Mouse (Mus musculus) c-Kit-positive CD71-positive TER-119-positive erythroid progenitor cells, embryonic 14.5 days (primary cell): ENCODE measurements at regions not wholly inside any gene's neighbourhood (a gene's known extent, or its start where the extent isn't known, plus 50 kb on each side); places are given as distances from the start of the nearest gene placed in this dataset.

Experiments
- DNase-seq: peaks from one replicate; pipeline ENCODE4 v3.0.0-alpha.2; 2013; ENCODE audit warnings: low spot score

- no peak for DNase-seq
These were observed 55.7 kb downstream of the Plk2 start for GRCm38 (mm10) chr13:110450526-110450925.

GRCm38 (mm10) chr13:110452009-110452525, 57.2 kb downstream of the Plk2 start:
- no peak for DNase-seq

- no peak for DNase-seq
These were observed 60.2 kb downstream of the Plk2 start for GRCm38 (mm10) chr13:110455085-110455484.

- DNase-seq, result no peak
These were observed 60.8 kb downstream of the Plk2 start for GRCm38 (mm10) chr13:110455569-110456196.

GRCm38 (mm10) chr13:110458701-110459100, 63.9 kb downstream of the Plk2 start:
- no peak for DNase-seq

DNA sequence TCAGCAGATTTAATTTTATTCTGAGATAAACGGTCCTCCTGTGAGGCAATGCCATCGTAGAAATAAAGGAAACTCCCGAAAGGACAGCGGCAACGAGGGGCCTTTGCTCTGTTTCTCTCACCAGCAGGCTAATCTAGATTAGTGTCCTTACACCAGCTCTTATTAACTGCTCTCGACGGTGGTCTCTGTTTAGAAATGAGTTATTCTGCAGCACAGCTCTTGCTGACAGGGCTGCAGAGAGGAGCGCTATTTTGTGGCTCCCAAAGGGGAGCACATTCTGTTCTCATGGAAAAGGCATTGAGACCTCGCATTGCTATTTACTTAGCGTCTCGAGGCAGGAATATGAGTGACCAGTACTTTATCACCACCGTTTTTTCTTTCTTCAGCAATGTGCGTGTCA, 66.7 kb downstream of the Plk2 start:
- DNase-seq, result no peak

DNA sequence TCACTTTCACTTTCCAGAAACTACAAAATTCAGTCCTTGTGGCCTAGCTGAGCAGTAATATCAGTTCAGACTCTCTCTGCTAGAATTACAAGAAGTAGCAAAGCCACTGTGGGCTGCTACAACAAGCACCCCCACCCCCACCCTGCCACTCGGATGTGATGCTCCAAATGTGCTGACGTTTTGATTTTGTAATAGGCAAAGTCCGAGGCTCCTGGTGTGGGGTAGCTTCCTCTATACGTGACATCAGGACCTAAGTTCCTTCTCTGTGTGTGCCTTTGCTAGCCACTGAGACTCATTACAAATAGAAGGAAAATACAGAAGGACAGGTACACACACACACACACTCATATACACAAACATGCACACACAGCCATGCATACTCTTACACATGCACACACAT, 76.7 kb downstream of the Plk2 start:
- DNase-seq, result no peak

- DNase-seq, result no peak
These were observed 82.9 kb downstream of the Plk2 start for GRCm38 (mm10) chr13:110477709-110478108.

- no peak for DNase-seq
These were observed 89.6 kb downstream of the Plk2 start for GRCm38 (mm10) chr13:110484358-110484940.

- no peak for DNase-seq
These were observed 90.7 kb downstream of the Plk2 start for GRCm38 (mm10) chr13:110485515-110485914.

DNA sequence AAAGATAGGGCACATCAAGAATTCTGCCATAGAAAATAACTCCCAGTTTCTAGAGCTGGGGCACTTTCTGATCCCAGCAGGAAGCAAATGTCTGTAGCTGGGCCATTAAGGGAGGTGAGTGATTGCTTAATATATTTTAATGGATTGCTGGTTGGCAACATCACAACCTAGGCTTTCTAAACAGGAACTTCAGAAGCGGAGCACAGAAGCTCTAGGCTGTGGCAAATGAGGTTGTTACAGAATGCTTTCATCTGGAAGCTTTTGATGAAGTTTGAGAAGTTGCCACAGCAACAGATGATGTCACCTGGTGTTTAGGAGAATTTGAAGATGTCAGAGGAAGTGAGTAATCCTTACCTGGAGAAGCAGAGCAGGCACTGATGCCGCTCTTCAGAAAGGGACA, 95.3 kb downstream of the Plk2 start:
- DNase-seq, result no peak

DNA sequence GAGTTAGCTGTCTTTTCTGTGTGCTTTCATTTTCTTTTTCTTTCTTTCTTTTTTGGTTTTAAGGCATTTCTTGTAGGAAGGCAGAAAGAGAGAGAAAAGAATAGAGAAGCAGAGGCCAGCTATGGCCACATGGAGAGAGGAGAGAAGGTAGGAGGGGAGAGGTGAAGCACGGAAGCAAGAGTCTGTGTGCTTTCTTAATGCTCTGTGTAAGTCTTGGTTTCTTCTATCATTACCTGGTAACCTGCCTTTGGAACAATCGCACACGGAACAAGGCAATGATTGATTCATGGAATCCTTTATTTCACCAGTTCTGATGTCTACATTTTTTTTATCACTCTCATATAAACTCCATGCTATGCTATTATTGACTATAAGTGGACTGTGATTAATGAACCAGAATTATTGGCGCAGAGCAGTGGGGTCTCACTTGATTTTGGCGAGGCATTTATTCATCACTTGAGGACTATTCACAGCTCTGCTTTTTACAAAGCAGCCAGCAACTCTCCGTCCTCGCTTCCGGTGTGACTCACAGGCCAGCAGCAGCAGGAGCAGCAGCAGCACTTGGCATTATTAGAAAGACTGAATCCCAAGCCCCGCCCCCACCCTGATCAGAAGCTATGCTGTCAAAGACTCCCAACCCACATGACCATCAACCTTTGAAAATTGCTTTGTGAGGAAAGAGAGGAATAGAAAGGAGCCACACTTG, 97.6 kb downstream of the Plk2 start:
- no peak for DNase-seq

- DNase-seq, result no peak
These were observed 98.2 kb downstream of the Plk2 start for GRCm38 (mm10) chr13:110493002-110493552.

- no peak for DNase-seq
These were observed 102.6 kb downstream of the Plk2 start for GRCm38 (mm10) chr13:110497461-110497860.

DNA sequence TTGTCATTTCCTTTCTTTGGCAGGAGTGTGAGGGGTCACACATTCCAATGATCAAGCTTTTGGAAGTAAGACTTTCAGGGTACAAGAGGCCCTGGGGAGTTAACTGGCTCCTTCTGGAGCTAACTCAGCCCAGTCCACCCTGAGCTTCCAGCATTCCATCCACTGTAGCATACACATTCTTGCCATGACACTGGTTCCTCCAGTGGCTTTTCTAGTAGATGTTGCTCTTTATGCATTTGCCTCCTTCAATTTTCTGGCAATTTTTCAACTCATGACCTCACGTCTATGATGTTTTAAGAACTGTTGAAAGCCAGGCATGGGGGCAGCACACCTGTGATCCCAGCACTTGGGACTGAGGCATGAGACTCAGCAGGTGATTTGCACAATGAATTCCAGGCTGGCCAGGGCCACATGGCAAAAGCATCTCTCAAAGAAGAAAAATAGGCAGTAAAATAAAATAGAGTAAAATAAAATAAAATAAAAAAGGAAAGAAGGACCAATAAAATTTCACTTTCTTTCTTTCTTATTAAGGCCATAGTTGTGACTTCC, 113.0 kb downstream of the Plk2 start:
- DNase-seq, result no peak

GRCm38 (mm10) chr13:110517986-110518385, 123.1 kb downstream of the Plk2 start:
- DNase-seq, result no peak

- DNase-seq, result no peak
These were observed 128.1 kb downstream of the Plk2 start for GRCm38 (mm10) chr13:110522974-110523373.

- DNase-seq, result no peak
These were observed 132.8 kb downstream of the Plk2 start for GRCm38 (mm10) chr13:110527681-110528080.

- DNase-seq, result no peak
These were observed 134.8 kb downstream of the Plk2 start for GRCm38 (mm10) chr13:110529624-110530023.

DNA sequence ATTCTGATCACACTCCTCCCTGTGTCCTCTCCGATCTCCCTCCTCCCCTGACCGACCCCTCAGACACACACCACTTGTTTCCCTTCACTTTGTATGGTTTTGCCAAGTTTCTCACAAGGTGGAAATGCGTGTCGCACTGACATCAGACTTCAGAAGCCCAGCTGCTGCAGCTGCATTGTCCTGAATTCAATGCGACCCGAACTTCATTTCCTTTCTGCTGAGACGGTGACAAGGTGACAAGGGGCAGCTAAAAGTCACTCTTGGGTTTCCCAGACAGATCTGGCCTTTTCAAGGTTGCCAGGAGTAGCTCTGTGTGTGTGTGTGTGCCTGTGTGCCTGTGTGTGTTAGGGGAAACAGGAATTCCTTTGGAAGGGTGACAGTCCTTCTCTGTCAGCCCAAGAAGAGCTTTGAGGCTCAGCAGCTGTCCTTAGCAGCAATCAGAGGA, 139.5 kb downstream of the Plk2 start:
- no peak for DNase-seq

GRCm38 (mm10) chr13:110535785-110536184, 140.9 kb downstream of the Plk2 start:
- DNase-seq, result no peak

GRCm38 (mm10) chr13:110537960-110538463, 143.2 kb downstream of the Plk2 start:
- DNase-seq, result no peak
